Mouse (Mus musculus): ENCODE data around the gene Kmo. TPM values are rescaled to one million over a fixed set of nuclear protein-coding genes. Genes with fewer than 3 reads are reported as not detected.

Gene Kmo
- polyA plus RNA-seq (2017; shearing (Covaris generic)), result not detected

DNA sequence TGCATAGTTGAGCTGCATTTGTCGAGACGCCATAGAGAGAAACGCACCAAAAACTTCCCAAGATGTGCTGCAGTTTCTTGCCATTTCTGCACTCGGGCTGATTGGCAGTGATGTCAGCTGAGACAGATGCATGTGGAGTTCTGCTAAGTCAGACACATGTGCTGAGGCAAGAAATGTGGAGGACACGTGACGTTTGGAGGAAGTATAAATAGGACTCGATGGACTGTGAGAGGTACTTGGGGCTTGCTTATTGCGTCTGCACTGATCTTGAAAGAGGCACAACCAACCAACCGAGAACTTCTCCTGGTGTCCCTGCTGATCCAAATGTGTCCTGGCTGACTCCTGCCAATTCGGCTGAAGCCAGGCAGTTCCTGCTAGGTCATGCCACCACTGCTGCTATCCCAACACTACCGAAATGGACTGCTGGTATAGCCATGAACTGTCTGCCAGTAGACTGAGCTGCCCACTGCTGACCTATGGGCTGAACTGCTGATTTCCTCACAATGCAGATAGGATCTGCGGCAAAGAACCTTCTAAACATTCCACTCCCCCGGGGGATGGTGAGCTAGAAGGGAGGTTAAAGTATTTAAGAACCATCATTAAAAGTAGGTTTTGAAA, at the start of gene Kmo:
Kmo (plus strand) TSS at position 568 of the 618 bp plus-strand sequence.

DNA sequence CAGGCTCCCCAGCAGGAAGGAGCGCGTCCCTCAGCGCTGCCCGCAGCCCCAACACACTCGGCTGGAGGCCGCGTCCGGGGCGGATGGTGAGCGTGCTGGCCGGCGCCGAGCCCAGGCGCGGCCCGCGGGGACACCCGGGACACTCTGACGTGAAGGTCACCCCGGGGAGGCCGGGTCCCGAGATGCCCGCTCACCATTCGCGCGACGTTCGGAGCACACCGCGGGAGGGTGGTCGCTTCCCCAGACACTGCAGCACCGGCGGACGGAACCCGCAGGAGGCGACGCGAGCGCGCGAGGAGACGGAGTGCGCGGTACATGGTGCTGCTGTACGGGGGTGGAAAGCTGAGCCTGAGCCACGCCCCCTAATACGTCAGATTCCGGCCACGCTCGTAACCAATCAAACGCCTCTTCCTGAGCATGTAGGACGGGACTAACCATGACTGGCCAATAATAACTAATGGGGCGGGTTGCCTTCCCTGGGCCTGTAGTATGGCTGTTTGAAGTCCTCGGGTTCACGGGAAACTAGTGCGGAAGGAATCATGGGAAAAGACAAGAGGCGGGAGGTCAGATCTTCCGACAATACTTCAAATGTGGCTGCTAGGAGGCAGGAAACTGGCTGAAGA, 5.2 kb downstream of the Kmo start, which contains the start of gene Fh1:
Fh1 (minus strand) TSS at position 379 of the 623 bp plus-strand sequence.

DNA sequence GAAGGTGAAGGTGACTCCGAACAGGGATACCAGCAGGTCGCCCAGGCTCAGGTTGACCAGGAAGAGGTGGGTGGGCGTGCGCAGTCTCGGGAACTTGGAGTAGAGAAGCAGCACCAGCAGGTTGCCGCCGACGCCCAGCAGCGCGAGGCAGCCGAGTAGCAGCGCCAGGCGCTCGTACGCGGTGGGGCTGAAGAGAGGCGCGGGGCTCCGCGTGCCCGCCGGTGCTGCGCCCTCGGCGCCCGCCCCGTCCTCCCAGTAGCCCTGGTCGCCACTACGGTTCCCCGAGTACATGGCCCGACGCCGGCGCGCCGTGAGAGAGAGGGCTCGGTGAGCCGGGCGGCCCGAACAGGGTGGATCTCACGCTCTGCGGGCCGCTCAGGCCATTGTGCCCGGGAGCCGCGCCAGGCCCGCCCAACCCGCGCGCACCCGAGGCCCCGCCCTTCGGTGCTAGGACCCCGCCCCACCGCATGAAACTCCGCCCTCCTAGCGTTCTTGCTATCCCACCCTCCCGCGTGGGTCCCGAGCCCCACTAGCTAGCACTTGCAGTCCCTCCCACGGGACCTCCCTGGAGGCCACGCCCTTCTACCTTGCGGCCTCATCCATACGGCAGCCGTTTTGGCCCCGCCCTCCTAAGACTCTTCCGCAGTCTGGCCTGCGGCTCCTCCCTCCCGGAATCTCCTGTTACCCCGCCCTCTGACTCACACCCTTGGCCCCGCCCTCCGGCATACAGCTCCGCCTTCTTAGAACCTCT, 72.2 kb downstream of the Kmo start, which contains the start of the genes Opn3 and Chml:
Opn3 (minus strand) TSS at position 531 of the 751 bp plus-strand sequence.
Chml (minus strand) TSS at position 656 of the 751 bp plus-strand sequence.

DNA sequence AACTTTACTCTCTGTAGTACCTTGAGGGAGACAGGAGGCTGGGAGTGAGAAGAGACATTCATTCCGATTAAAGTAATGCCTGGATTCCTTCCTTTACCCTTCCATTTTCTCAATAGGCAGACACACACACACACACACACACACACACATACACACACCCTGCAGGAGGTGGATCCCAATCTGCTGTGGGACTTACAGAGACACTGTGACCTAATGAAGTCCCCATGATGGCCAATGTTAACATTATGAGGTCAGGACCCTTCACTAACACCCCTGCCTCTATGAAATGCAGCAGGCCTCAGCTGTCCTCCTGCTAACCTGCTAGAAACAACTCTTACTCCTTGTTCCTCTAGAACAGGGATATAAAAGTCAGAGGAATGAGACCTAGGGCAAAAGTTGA, 78.1 kb downstream of the Kmo start, which contains the start of gene Wdr64:
Wdr64 (plus strand) TSS at position 301 of the 400 bp plus-strand sequence.

Other genes with a start within 250 kb of the Kmo start
- gene Rgs7, start 127.9 kb upstream of the Kmo start, polyA plus RNA-seq (2017; shearing (Covaris generic)), result not detected
- gene Fh1, start 5.3 kb downstream of the Kmo start, polyA plus RNA-seq (2017; shearing (Covaris generic)), result 30.2 TPM
- not detected for gene Opn3, start 72.4 kb downstream of the Kmo start, polyA plus RNA-seq (2017; shearing (Covaris generic))
- 1.0 TPM for gene Chml, start 72.5 kb downstream of the Kmo start, polyA plus RNA-seq (2017; shearing (Covaris generic))
- gene Wdr64, start 78.2 kb downstream of the Kmo start, polyA plus RNA-seq (2017; shearing (Covaris generic)), result not detected

All from effector memory CD4-positive, alpha-beta T cell, adult 5 months (primary cell).